ENCODE assay signal across 20 mouse cellular contexts in genomic region chr5:21768506-21768905, GRCm38 (mm10).
"Had no signal": no experiment of that assay in that cellular context is flagged by ENCODE, and none has a peak within 500 bp of the region (broad histone marks: within the 10 kb centered on the region; RNA-seq: fewer than 3 reads in every experiment).

No protein-coding gene starts in this region.

- DNase-seq: lung, adult 2 months; lung, postnatal 14 days; lung, postnatal 4 days; retina, postnatal 1 day; right cerebral cortex, adult 18-20 months; right cerebral cortex, postnatal 25 days; right cerebral cortex, postnatal 4 days; spleen, adult 18-20 months; thymus, adult 18-20 months; thymus, postnatal 25 days; thymus, postnatal 4 days had no signal

- H3K4me3 ChIP-seq: lung, embryonic 15.5 days; midbrain, embryonic 10.5 days; midbrain, embryonic 13.5 days; myocyte; neural tube, embryonic 13.5 days; neural tube, embryonic 15.5 days had no signal

- H3K4me1 ChIP-seq: lung, embryonic 15.5 days; midbrain, embryonic 10.5 days; midbrain, embryonic 13.5 days; neural tube, embryonic 13.5 days; neural tube, embryonic 15.5 days had no signal

- H3K27ac ChIP-seq: liver, embryonic 14.5 days; lung, embryonic 15.5 days; midbrain, embryonic 10.5 days; midbrain, embryonic 13.5 days; neural tube, embryonic 13.5 days; neural tube, embryonic 15.5 days had no signal

- H3K9ac ChIP-seq: liver, embryonic 14.5 days; lung, embryonic 15.5 days; midbrain, embryonic 13.5 days; neural tube, embryonic 13.5 days; neural tube, embryonic 15.5 days had no signal

- H3K4me2 ChIP-seq: lung, embryonic 15.5 days; midbrain, embryonic 13.5 days; neural tube, embryonic 13.5 days; neural tube, embryonic 15.5 days had no signal

- ATAC-seq: lung, postnatal 0 days; midbrain, embryonic 13.5 days; midbrain, embryonic 16.5 days had no signal

- H3K9me3 ChIP-seq: lung, embryonic 15.5 days; midbrain, embryonic 10.5 days; midbrain, embryonic 13.5 days; neural tube, embryonic 13.5 days; neural tube, embryonic 15.5 days had no signal

- H3K27me3 ChIP-seq: lung, embryonic 15.5 days; midbrain, embryonic 13.5 days; neural tube, embryonic 13.5 days; neural tube, embryonic 15.5 days had no signal
